In the genomic region with DNA sequence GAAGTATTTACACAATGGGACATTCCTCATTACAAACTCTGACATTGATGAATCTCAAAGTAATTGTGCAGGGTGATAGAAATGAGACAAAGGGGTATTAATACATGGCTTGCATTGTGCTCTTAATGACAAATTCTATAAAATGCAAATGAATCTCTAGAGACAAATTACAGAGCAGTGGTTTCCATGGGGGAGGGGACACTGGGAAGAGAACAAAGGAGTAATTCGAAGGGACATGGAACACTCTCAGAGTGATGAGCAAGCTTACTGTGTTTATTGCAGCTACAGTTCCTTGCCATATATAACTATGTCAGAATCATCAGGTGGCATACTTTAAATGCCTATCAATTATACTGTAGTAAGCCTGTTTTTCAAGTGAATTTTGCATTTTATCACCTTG, we compare ENCODE assay signal across 26 mouse cellular contexts.
DNase-seq lines count a peak whose midpoint lies in the region; ATAC-seq and TF ChIP-seq lines count a peak whose summit lies in the region.
"Had no signal": no experiment of that assay in that cellular context is flagged by ENCODE, and none has a peak within 500 bp of the region (broad histone marks: within the 10 kb centered on the region; RNA-seq: fewer than 3 reads in every experiment).

No protein-coding gene starts in this region.

- no peak overlapping the region for H3K27ac ChIP-seq in forebrain, embryonic 14.5 days (ENCODE audit: low read depth, low read length)
- no peak overlapping the region for H3K27ac ChIP-seq in forebrain, embryonic 13.5 days
- H3K27ac ChIP-seq in hindbrain, embryonic 14.5 days = no peak overlapping the region
- no peak overlapping the region for H3K27ac ChIP-seq in hindbrain, embryonic 16.5 days (ENCODE audit: low read depth, low read length)
- H3K27ac ChIP-seq: embryonic facial prominence, embryonic 12.5 days; heart, embryonic 13.5 days; hindbrain, embryonic 10.5 days; kidney, embryonic 15.5 days; limb, embryonic 13.5 days; lung, embryonic 15.5 days; stomach, embryonic 15.5 days had no signal

- no peaks in the 10 kb centered on the region for H3K36me3 ChIP-seq in forebrain, embryonic 14.5 days (ENCODE audit: control insufficient read depth, insufficient read depth, low read length)
- no peaks in the 10 kb centered on the region for H3K36me3 ChIP-seq in forebrain, embryonic 13.5 days (ENCODE audit: poor library complexity, severe bottlenecking)
- no peaks in the 10 kb centered on the region for H3K36me3 ChIP-seq in hindbrain, embryonic 14.5 days (replicated peaks; ENCODE audit: control insufficient read depth, insufficient read depth)
- H3K36me3 ChIP-seq in hindbrain, embryonic 16.5 days (ENCODE audit: control insufficient read depth, insufficient read depth, low read length) = no peaks in the 10 kb centered on the region
- H3K36me3 ChIP-seq: embryonic facial prominence, embryonic 12.5 days; heart, embryonic 13.5 days; hindbrain, embryonic 10.5 days; kidney, embryonic 15.5 days; limb, embryonic 13.5 days; lung, embryonic 15.5 days; stomach, embryonic 15.5 days had no signal

- no peaks in the 10 kb centered on the region for H3K27me3 ChIP-seq in forebrain, embryonic 14.5 days (replicated peaks; ENCODE audit: control insufficient read depth, insufficient read depth, low read length)
- no peaks in the 10 kb centered on the region for H3K27me3 ChIP-seq in forebrain, embryonic 13.5 days
- no peaks in the 10 kb centered on the region for H3K27me3 ChIP-seq in hindbrain, embryonic 14.5 days (ENCODE audit: control insufficient read depth, insufficient read depth, low read length)
- no peaks in the 10 kb centered on the region for H3K27me3 ChIP-seq in hindbrain, embryonic 16.5 days (replicated peaks; ENCODE audit: control insufficient read depth, insufficient read depth, low read length)
- H3K27me3 ChIP-seq: CH12.LX; embryonic facial prominence, embryonic 12.5 days; heart, embryonic 13.5 days; kidney, embryonic 15.5 days; limb, embryonic 13.5 days; lung, embryonic 15.5 days; stomach, embryonic 15.5 days had no signal

- no peak overlapping the region for H3K9ac ChIP-seq in forebrain, embryonic 14.5 days (ENCODE audit: low read length)
- H3K9ac ChIP-seq in forebrain, embryonic 13.5 days = no peak overlapping the region
- H3K9ac ChIP-seq in hindbrain, embryonic 14.5 days = no peak overlapping the region
- no peak overlapping the region for H3K9ac ChIP-seq in hindbrain, embryonic 16.5 days (ENCODE audit: low read depth, low read length)
- H3K9ac ChIP-seq: embryonic facial prominence, embryonic 12.5 days; heart, embryonic 13.5 days; kidney, embryonic 15.5 days; limb, embryonic 13.5 days; lung, embryonic 15.5 days; stomach, embryonic 15.5 days had no signal

- H3K4me1 ChIP-seq in forebrain, embryonic 14.5 days (ENCODE audit: control insufficient read depth, insufficient read depth, low read length) = no peaks in the 10 kb centered on the region
- 0 out of 2 replicates have a peak, but pooled peaks cover 4% of the 10 kb centered on the region for H3K4me1 ChIP-seq in forebrain, embryonic 13.5 days
- no peaks in the 10 kb centered on the region for H3K4me1 ChIP-seq in hindbrain, embryonic 14.5 days (replicated peaks; ENCODE audit: control insufficient read depth, insufficient read depth, low read length)
- H3K4me1 ChIP-seq in hindbrain, embryonic 16.5 days (ENCODE audit: control insufficient read depth, insufficient read depth, low read depth, low read length) = no peaks in the 10 kb centered on the region
- H3K4me1 ChIP-seq: embryonic facial prominence, embryonic 12.5 days; heart, embryonic 13.5 days; kidney, embryonic 15.5 days; limb, embryonic 13.5 days; lung, embryonic 15.5 days; stomach, embryonic 15.5 days had no signal

- ATAC-seq in forebrain, embryonic 14.5 days = no peak
- no peak for ATAC-seq in forebrain, embryonic 13.5 days
- no peak for ATAC-seq in hindbrain, embryonic 14.5 days (ENCODE audit: low FRiP score)
- no peak for ATAC-seq in hindbrain, embryonic 16.5 days

- H3K4me2 ChIP-seq in forebrain, embryonic 14.5 days (ENCODE audit: low read length) = no peak overlapping the region
- H3K4me2 ChIP-seq in forebrain, embryonic 13.5 days = no peak overlapping the region
- no peak overlapping the region for H3K4me2 ChIP-seq in hindbrain, embryonic 14.5 days (replicated peaks)
- no peak overlapping the region for H3K4me2 ChIP-seq in hindbrain, embryonic 16.5 days (ENCODE audit: low read length)
- H3K4me2 ChIP-seq: embryonic facial prominence, embryonic 12.5 days; heart, embryonic 13.5 days; kidney, embryonic 15.5 days; limb, embryonic 13.5 days; liver, embryonic 11.5 days; lung, embryonic 15.5 days; midbrain, embryonic 11.5 days; stomach, embryonic 15.5 days had no signal

- TF ChIP-seq POLR2A in brain, embryonic 14.5 days (IDR thresholded peaks at IDR 0.05; ENCODE audit: borderline replicate concordance, extremely low read depth, insufficient read depth, insufficient read length, poor library complexity, severe bottlenecking) = no peak

- DNase-seq in forebrain, embryonic 14.5 days (ENCODE audit: low spot score) = peak; percentile 46
- peak; percentile 38 for DNase-seq in hindbrain, embryonic 14.5 days (ENCODE audit: low spot score)
- DNase-seq in brain, embryonic 14.5 days (ENCODE audit: low read depth) = peak; percentile 60
- peak; percentile 93 for DNase-seq in retina, postnatal 1 day
- DNase-seq in adrenal gland, adult (ENCODE audit: inconsistent age in 2 of 2, low spot score in 1 of 2) = no peak
- DNase-seq: adrenal gland, postnatal 10 days; cerebellum, adult 11-12 months; cerebellum, adult 9-11 months; embryo, embryonic 11 days; heart, postnatal 14 days; kidney, adult 18-20 months; kidney, postnatal 25 days; right cerebral cortex, postnatal 25 days; thymus, postnatal 14 days had no signal

- no peak overlapping the region for H3K4me3 ChIP-seq in forebrain, embryonic 14.5 days (ENCODE audit: low read depth, low read length)
- no peak overlapping the region for H3K4me3 ChIP-seq in forebrain, embryonic 13.5 days
- H3K4me3 ChIP-seq in hindbrain, embryonic 14.5 days (replicated peaks; ENCODE audit: low read length) = no peak overlapping the region
- H3K4me3 ChIP-seq in hindbrain, embryonic 16.5 days (ENCODE audit: low read length) = no peak overlapping the region
- H3K4me3 ChIP-seq: embryonic facial prominence, embryonic 12.5 days; heart, embryonic 13.5 days; hindbrain, embryonic 10.5 days; kidney, embryonic 15.5 days; limb, embryonic 13.5 days; lung, embryonic 15.5 days; stomach, embryonic 15.5 days had no signal

- no peak for TF ChIP-seq CTCF in brain, embryonic 14.5 days (IDR thresholded peaks at IDR 0.05; ENCODE audit: borderline replicate concordance, extremely low read depth, insufficient read depth, insufficient read length)

- 30% methylated on average over 1 of the region's 1 CpGs for WGBS in forebrain, embryonic 14.5 days
- 35% methylated on average over 1 of the region's 1 CpGs for WGBS in forebrain, embryonic 13.5 days
- 30% methylated on average over 1 of the region's 1 CpGs for WGBS in hindbrain, embryonic 14.5 days
- 34% methylated on average over 1 of the region's 1 CpGs for WGBS in hindbrain, embryonic 16.5 days

- no peaks in the 10 kb centered on the region for H3K9me3 ChIP-seq in forebrain, embryonic 14.5 days (replicated peaks; ENCODE audit: control insufficient read depth, low read length)
- H3K9me3 ChIP-seq in forebrain, embryonic 13.5 days (replicated peaks) = no peaks in the 10 kb centered on the region
- no peaks in the 10 kb centered on the region for H3K9me3 ChIP-seq in hindbrain, embryonic 14.5 days (ENCODE audit: control insufficient read depth, low read length)
- H3K9me3 ChIP-seq in hindbrain, embryonic 16.5 days (ENCODE audit: control insufficient read depth, low read length) = no peaks in the 10 kb centered on the region
- H3K9me3 ChIP-seq: embryonic facial prominence, embryonic 12.5 days; heart, embryonic 13.5 days; hindbrain, embryonic 10.5 days; kidney, embryonic 15.5 days; limb, embryonic 13.5 days; lung, embryonic 15.5 days; stomach, embryonic 15.5 days had no signal

Comparison
In these comparisons a context has a peak if more than half of its experiments do, and no peak if none do; other contexts are left out.
1. DNase-seq: peak in forebrain, embryonic 14.5 days (single experiment), hindbrain, embryonic 14.5 days (single experiment), brain, embryonic 14.5 days (single experiment) and retina, postnatal 1 day (single experiment); none in adrenal gland, adult (0 of 2).